Mouse (Mus musculus) gastrocnemius, postnatal 25 days (tissue): Measurements from ENCODE around the gene Rbm47. TPM values are rescaled to one million over a fixed set of nuclear protein-coding genes. Genes with fewer than 3 reads are reported as not detected.
"Not testable (repeated sequence)": the region's sequence is repeated elsewhere in the genome, so short reads cannot be mapped to it uniquely, and the experiment has no call there.

Source experiments
- DNase-seq: peaks from one replicate; pipeline ENCODE4 v3.0.0; 2022
- long read RNA-seq, 2 experiments: library from polyadenylated mRNA; stranded (forward); transcript quantifications; one replicate each; pipeline ENCODE4 v2.0.0; 2021
- total RNA-seq, 2 experiments: library from RNA; stranded (reverse); gene quantifications; 1 replicate in 1 of 2; 2 replicates in 1 of 2; pipeline ENCODE4 v1.2.3; 2021

The Rbm47 gene
- 1 to 10 TPM in 1 of 2 experiments, under 1 TPM in 1; 0.61 to 1.2 TPM for total RNA-seq
- long read RNA-seq, experiment 1 = 0 reads
- long read RNA-seq, experiment 2 = 0 reads

GRCm38 (mm10) chr5:66173018-66173417, at the start of gene Rbm47:
TSS of gene Rbm47 (minus strand) at chr5:66173118.
- no peak for DNase-seq

GRCm38 (mm10) chr5:66220620-66221019, 47.7 kb upstream of the Rbm47 start:
- DNase-seq = no peak

GRCm38 (mm10) chr5:66219692-66220091, 46.8 kb upstream of the Rbm47 start:
- no peak for DNase-seq

- DNase-seq = no peak
These were observed 42.8 kb upstream of the Rbm47 start for GRCm38 (mm10) chr5:66215569-66216277.

- DNase-seq = no peak
These were observed 41.5 kb upstream of the Rbm47 start for GRCm38 (mm10) chr5:66214395-66214935.

- DNase-seq = no peak
These were observed 36.7 kb upstream of the Rbm47 start for GRCm38 (mm10) chr5:66209532-66210176.

GRCm38 (mm10) chr5:66204966-66205365, 32.0 kb upstream of the Rbm47 start:
- DNase-seq = no peak

GRCm38 (mm10) chr5:66203424-66203823, 30.5 kb upstream of the Rbm47 start:
- DNase-seq = no peak

- DNase-seq = peak; percentile 8
These were observed 27.1 kb upstream of the Rbm47 start for GRCm38 (mm10) chr5:66200044-66200443.

GRCm38 (mm10) chr5:66195323-66195722, 22.4 kb upstream of the Rbm47 start:
- no peak for DNase-seq

GRCm38 (mm10) chr5:66193218-66193846, 20.4 kb upstream of the Rbm47 start:
- no peak for DNase-seq

GRCm38 (mm10) chr5:66191185-66191503, 18.2 kb upstream of the Rbm47 start:
- DNase-seq = no peak

- DNase-seq = no peak
These were observed 17.7 kb upstream of the Rbm47 start for GRCm38 (mm10) chr5:66190481-66191184.

GRCm38 (mm10) chr5:66188591-66188990, 15.7 kb upstream of the Rbm47 start:
- not testable (repeated sequence) for DNase-seq

GRCm38 (mm10) chr5:66182156-66182555, 9.2 kb upstream of the Rbm47 start:
- DNase-seq = no peak

- DNase-seq = no peak
These were observed 1.4 kb upstream of the Rbm47 start for GRCm38 (mm10) chr5:66174160-66174837.

- DNase-seq = no peak
These were observed 2.3 kb downstream of the Rbm47 start for GRCm38 (mm10) chr5:66170591-66170990.

GRCm38 (mm10) chr5:66169099-66169485, 3.8 kb downstream of the Rbm47 start:
- DNase-seq = no peak

- no peak for DNase-seq
These were observed 4.3 kb downstream of the Rbm47 start for GRCm38 (mm10) chr5:66168462-66169098.

GRCm38 (mm10) chr5:66166931-66167330, 6.0 kb downstream of the Rbm47 start:
- DNase-seq = no peak

- DNase-seq = no peak
These were observed 6.7 kb downstream of the Rbm47 start for GRCm38 (mm10) chr5:66166193-66166629.
